Mouse (Mus musculus) monocyte, adult 2 months (primary cell): ENCODE measurements around the gene Gm44511.
"Not testable (repeated sequence)": the region's sequence is repeated elsewhere in the genome, so short reads cannot be mapped to it uniquely, and the experiment has no call there.

Experiments
- DNase-seq, 2 experiments: peaks; one replicate each; pipeline ENCODE4 v3.0.0; 2022; ENCODE audit warnings: low spot score in 2 of 2, low read depth in 1 of 2

The Gm44511 gene

DNA sequence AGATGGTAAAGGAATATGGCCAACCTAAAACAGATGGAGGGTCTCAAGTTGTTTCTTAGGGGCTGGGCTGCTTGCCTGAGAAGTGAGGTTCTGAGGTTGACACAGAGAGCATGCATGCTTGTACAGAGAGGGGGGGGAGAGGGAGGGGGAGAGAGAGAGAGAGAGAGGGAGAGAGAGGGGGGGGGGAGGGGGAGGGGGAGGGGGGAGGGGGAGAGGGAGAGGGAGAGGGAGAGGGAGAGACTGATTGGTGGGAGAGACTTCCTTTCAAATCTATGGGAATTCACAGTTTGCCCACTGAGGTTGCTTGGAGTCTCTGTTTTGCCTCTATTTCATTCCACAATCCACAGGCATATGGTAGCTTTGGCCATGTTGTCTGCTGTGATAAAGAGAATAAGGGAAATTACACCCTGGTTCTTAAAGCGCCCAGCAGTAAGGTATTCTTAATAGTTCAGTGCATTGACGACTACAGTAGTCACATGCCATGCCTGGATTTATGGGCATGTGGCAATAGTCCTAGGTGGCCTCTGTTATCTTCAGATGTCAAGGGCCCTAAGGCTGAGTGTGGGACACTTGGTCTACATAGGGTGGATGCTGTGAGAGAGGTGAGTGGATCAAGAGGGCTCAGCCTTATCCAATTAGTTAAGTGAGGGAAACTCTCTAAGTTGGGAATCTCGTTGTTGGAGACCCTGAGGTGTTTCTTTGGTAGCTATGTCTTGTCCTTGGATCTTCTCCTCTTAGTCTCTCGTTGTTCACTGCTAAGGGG is 15.4 kb upstream of the Gm44511 start:
- DNase-seq, result no peak

DNA sequence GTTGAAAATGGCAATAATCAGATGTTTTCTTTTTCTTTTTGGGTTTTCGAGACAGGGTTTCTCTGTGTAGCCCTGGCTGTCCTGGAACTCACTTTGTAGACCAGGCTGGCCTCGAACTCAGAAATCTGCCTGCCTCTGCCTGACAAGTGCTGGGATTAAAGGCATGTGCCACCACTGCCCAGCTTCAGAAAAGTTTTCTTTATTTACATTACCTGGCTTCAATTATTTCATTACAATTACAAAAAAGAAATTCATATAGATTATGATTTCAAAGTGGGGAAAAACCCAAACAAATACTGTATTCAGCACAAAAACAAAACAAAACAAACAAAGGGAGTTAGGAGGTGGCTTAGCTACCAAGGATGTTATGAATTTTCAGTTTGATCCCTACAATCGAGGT is 14.6 kb upstream of the Gm44511 start:
- not testable (repeated sequence) for DNase-seq

- no peak for DNase-seq
Observed at GRCm38 (mm10) chr6:128839921-128840320, 13.8 kb upstream of the Gm44511 start.

- peak; percentile 75 to 87 for DNase-seq
Observed at GRCm38 (mm10) chr6:128839266-128839771, 13.2 kb upstream of the Gm44511 start.

DNA sequence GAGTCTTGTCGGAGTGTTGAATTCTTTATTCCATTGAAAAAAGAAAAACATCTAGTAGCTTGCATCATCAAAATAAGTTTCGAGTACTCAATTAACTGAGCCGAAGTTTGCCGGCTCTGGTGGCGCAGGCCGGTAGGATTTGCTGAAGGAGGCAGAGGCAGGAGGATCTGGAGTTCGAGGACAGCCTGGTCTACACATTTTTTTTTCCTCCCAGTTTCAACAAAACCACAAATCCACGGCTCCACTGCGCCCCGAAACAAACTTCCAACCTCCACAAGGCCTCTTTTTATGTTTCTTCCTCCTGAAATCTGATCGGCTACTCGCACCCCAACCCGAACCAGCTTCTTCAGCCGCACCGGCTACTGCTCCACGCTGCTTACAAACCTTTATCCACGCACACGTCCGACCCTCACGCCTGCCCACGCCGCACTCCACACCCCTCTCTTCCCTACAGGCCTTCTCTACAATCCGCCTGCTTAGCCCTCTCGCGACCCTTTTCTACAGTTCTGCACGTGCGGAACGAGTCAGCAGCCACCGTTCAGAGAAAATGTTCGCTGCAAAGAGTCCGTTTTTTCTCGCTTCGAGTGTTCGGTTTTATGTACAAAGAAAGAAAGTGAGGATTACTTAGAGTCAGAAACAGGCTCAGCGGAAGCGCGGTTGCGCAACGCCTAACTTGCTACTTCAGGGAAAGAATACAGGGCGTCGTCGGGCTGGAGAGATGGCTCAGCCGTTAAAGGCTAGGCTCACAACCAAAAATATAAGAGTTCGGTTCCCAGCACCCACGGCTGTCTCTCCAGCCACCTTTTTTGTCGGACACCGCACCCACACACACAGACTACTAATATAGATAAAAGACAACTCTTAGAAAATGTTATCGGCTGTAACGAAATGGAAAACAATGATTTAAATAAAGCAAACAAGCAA is 12.5 kb upstream of the Gm44511 start:
- peak; percentile 86 to 94 for DNase-seq

- DNase-seq, result no peak
Observed at GRCm38 (mm10) chr6:128837454-128838341, 11.6 kb upstream of the Gm44511 start.

DNA sequence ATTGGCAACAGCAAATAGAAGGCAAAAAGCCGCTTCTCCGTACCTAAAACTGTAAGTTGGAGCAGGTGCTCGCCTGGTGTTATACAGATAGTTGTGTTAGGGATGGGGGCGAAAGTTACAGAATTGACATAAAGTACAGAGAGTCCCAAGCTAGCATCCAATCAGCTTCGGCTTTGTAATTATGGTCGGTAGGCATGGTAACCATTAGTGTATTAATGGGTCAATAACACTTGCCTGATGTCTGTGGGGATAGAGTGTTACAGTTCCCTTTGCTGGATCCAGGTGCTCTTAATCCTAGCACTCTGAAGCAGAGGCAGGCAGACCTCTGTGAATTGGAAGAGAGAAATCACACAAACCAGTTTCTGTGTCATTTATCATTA is 10.8 kb upstream of the Gm44511 start:
- no peak for DNase-seq

DNA sequence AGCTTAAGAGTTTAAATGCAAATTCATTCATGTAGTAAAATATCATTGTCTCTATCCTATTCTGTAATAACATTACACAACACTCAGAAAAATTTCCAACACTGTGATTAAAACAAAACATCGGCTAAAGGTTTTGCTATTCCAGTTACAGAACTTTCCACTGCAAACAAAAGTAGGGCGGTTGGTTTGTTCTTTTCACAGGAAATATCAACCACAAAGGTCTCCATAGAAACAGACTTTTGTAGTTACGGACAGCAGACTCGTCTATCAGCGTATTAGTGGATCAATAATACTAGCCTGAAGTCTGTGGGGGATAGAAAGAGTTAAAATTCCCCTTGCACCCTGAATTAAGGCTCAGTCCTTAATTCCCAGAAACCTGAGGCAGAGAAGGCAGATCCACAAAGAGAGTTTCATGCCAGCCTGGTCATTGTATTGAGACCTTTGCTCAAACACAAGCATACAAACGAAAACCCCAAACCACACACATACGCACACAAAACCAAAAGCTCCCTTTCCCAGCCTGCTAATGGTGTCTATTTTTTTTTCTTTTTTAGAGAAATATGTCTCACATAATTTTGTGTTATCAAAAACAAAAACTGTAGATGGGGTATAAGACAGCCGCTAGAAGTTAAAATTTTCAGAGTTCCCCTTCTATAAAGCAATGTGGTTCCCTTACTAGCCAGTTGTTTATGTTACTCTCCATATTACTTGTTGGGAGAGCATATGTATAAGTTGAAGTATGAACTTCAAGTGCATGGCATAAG is 10.3 kb upstream of the Gm44511 start:
- DNase-seq, result no peak

DNA sequence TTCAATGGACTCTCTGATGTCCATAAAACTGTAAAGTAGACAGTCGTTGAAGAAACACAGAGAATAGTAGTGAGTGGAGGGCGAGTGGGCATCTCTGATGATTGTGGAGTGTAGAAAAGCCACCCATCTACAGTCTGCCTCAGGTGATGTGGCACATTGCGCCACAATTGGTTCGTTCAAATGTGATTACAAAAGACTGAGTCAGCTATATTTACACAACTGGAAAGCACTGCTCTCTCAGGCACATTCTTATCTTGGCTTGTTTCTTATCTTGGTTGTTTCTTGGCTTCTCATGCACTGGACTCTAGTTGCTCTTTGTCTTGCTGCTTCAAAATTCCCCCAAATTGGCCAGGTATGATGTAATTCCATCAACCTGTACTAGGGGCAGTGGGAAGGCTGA is 9.5 kb upstream of the Gm44511 start:
- DNase-seq, result no peak

DNA sequence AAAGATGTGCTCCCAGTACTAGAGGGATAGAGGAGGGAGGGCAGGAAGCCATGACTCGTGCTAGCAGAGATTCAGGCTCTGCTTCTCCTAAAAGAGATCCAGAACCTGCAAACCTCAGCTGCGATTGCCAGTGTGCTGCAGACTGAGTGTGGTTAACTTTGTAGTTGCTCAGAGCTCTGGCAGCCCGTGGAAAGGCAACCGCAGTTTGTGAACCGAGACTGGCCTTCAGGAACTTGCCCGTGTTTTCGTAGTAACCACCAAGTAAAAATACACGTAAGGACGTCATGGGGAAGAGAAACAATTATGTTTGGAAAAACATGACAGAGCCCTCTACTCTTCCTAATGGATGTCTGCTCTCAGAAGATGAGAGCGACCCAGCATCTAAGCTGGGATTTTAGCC is 6.9 kb upstream of the Gm44511 start:
- DNase-seq, result no peak

GRCm38 (mm10) chr6:128829837-128830236 is 3.7 kb upstream of the Gm44511 start:
- DNase-seq, result no peak

DNA sequence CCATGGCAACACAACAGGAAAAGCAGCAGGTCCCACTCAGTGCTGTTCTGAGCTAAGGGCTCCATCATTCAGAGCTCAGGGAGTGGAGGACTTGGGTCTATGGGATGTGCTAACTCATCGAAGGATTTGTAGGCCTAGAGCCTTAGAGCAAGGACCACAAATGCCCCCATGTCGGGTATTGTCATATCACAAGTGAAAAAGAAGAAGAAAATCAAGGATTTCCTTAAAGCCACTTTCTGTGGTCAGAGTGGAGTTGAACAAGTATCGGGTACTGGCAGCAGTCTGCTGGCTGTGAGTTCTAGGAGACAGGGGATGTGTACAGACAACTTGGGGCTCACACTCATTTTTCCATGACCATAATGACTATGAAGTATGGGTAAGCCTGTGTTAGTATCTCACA is 666 bp upstream of the Gm44511 start:
- no peak for DNase-seq

- DNase-seq, result no peak
Observed at GRCm38 (mm10) chr6:128818083-128818802, 7.9 kb downstream of the Gm44511 start.

DNA sequence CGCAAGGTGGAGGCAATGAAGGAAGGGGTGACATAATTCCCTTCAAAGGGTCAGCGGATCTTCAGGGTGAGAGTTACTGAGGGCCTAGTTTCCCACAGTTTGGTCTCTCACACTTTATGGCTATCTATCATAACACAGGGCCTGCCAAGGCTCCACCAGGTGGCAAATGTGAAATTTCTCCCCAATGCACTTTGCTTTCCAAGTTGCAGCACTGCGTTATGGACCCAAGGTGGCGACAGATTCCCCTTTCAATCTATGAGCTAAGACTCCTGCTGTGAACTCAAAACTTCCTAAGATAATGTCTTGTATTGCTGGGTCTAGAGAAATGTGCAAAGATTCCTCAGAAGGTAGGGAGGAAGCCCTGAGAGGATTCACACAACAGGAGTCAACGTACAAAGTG is 17.6 kb downstream of the Gm44511 start:
- no peak for DNase-seq

- no peak for DNase-seq
Observed at GRCm38 (mm10) chr6:128807021-128807420, 19.1 kb downstream of the Gm44511 start.

- DNase-seq, result peak in 1 of 2 experiments; percentile 58
Observed at GRCm38 (mm10) chr6:128804823-128805640, 21.1 kb downstream of the Gm44511 start.

GRCm38 (mm10) chr6:128802999-128803857 is 22.9 kb downstream of the Gm44511 start:
- peak; percentile 87 to 97 for DNase-seq

GRCm38 (mm10) chr6:128802557-128802956 is 23.6 kb downstream of the Gm44511 start:
- peak in 1 of 2 experiments; percentile 6 for DNase-seq
